Mouse (Mus musculus) adrenal gland, postnatal 36 days (tissue): ENCODE data around the gene Serping1. TPM values are rescaled to one million over a fixed set of nuclear protein-coding genes. Genes with fewer than 3 reads are reported as not detected.

ENCODE experiments used
- microRNA-seq: library from miRNA; unstranded; fragments of <30 nt; microRNA quantifications from one replicate; pipeline ENCODE4 v1.2.0, GENCODE M21; 2021
- total RNA-seq, 2 experiments: library from RNA; stranded (reverse); gene quantifications; 2 replicates each; pipeline ENCODE4 v1.2.3; 2021

Gene Serping1
- total RNA-seq, 2 experiments from 2014 or later: 63.0 to 84.6 TPM

Small RNAs within 50 kb of the gene (microRNA-seq; reads per million reads assigned to microRNA genes)
- gene Mir130a: 5,602 reads per million, percentile 91 among the genes with 10 or more reads in this experiment

Other genes with a start within 250 kb of the Serping1 start
- 100 to 1,000 TPM; 135 to 142 TPM for gene Ctnnd1, start 124.7 kb downstream of the Serping1 start, total RNA-seq
- gene Btbd18, start 116.4 kb downstream of the Serping1 start, total RNA-seq: under 1 TPM in 1 of 2 experiments, not detected in 1; 0.10 TPM
- 10 to 100 TPM; 27.2 to 47.4 TPM for gene Selenoh, start 104.7 kb downstream of the Serping1 start, total RNA-seq
- gene Gm28635, start 97.4 kb downstream of the Serping1 start, total RNA-seq: not detected
- 10 to 100 TPM; 25.5 to 26.3 TPM for gene Med19, start 97.0 kb downstream of the Serping1 start, total RNA-seq
- gene Tmx2, start 96.3 kb downstream of the Serping1 start, total RNA-seq: 100 to 1,000 TPM; 138 to 157 TPM
- gene Zdhhc5, start 60.3 kb downstream of the Serping1 start, total RNA-seq: 10 to 100 TPM; 63.3 to 63.9 TPM
- 10 to 100 TPM; 13.5 to 16.4 TPM for gene Clp1, start 48.1 kb downstream of the Serping1 start, total RNA-seq
- 1 to 10 TPM; 2.8 to 5.0 TPM for gene Ypel4, start 41.4 kb downstream of the Serping1 start, total RNA-seq
- 1 to 10 TPM; 1.5 to 2.4 TPM for gene Gm19426, start 31.8 kb downstream of the Serping1 start, total RNA-seq
- gene Ube2l6, start 23.4 kb upstream of the Serping1 start, total RNA-seq: 10 to 100 TPM; 17.1 to 23.1 TPM
- gene Smtnl1, start 47.2 kb upstream of the Serping1 start, total RNA-seq: not detected
- 10 to 100 TPM; 46.2 to 51.4 TPM for gene Timm10, start 51.6 kb upstream of the Serping1 start, total RNA-seq
- gene Slc43a1, start 63.4 kb upstream of the Serping1 start, total RNA-seq: 1 to 10 TPM; 6.6 to 7.5 TPM
- 1 to 10 TPM in 1 of 2 experiments, under 1 TPM in 1; 0.79 to 2.4 TPM for gene Rtn4rl2, start 111.3 kb upstream of the Serping1 start, total RNA-seq
- 10 to 100 TPM; 52.8 to 88.3 TPM for gene Slc43a3, start 161.1 kb upstream of the Serping1 start, total RNA-seq
- not detected for gene Prg2, start 205.0 kb upstream of the Serping1 start, total RNA-seq
- gene Prg3, start 212.8 kb upstream of the Serping1 start, total RNA-seq: not detected